Mouse (Mus musculus) heart, embryonic 12.5 days (tissue): ENCODE results near the gene Cacna1a. TPM values are rescaled to one million over a fixed set of nuclear protein-coding genes. Genes with fewer than 3 reads are reported as not detected.

Source experiments
- ATAC-seq: fragments of 200-750 bp; cut with Nextera tagmentation; 2 replicates; pipeline ENCODE4 v1.8.0; 2017; ENCODE audit warnings: moderate TSS enrichment, moderate library complexity; ENCODE audit not compliant: insufficient number of reproducible peaks, low FRiP score
- H3K27ac ChIP-seq: fragments of 300-500 bp; sonication (generic); 2 replicates; pipeline ENCODE4 v1.5.1; 2016; ENCODE audit warnings: mild to moderate bottlenecking, moderate library complexity; ENCODE audit not compliant: poor library complexity, severe bottlenecking
- H3K27me3 ChIP-seq: fragments of 300-500 bp; sonication (generic); replicated peaks from 2 replicates; pipeline ENCODE4 v1.6.1; 2016; ENCODE audit warnings: mild to moderate bottlenecking, moderate library complexity
- H3K36me3 ChIP-seq: fragments of 300-500 bp; sonication (generic); 2 replicates; pipeline ENCODE4 v1.6.1; 2016; ENCODE audit warnings: mild to moderate bottlenecking, moderate library complexity
- H3K4me1 ChIP-seq: fragments of 300-500 bp; sonication (generic); replicated peaks from 2 replicates; pipeline ENCODE4 v1.6.1; 2016; ENCODE audit warnings: mild to moderate bottlenecking
- H3K4me2 ChIP-seq: fragments of 300-500 bp; sonication (generic); 2 replicates; pipeline ENCODE4 v1.6.1; 2016; ENCODE audit warnings: mild to moderate bottlenecking, moderate library complexity
- H3K4me3 ChIP-seq: fragments of 300-500 bp; sonication (generic); 2 replicates; pipeline ENCODE4 v1.5.1; 2016; ENCODE audit warnings: mild to moderate bottlenecking
- H3K9ac ChIP-seq: fragments of 300-500 bp; sonication (generic); 2 replicates; pipeline ENCODE4 v1.6.1; 2016; ENCODE audit warnings: mild to moderate bottlenecking, moderate library complexity
- H3K9me3 ChIP-seq: fragments of 300-500 bp; sonication (generic); replicated peaks from 2 replicates; pipeline ENCODE4 v1.6.1; 2016; ENCODE audit warnings: mild to moderate bottlenecking, moderate library complexity
- WGBS: fragments of 180-500 bp; shearing (Covaris S2); methylation state at CpG from one replicate; pipeline ENCODE4 v1.1.7; 2016; 5-methylcytosine and 5-hydroxymethylcytosine counted together
- polyA plus RNA-seq: library from polyadenylated mRNA; unstranded; fragments of >200 nt; fragmentation: Nextera tagmentation; extraction: Ambion mirVana; gene quantifications from 2 replicates; pipeline ENCODE4 v1.2.1, GENCODE M21; 2016

Gene Cacna1a
- polyA plus RNA-seq, 1 experiment from 2014 or later: 9.2 TPM

GRCm38 (mm10) chr8:84413886-84414851, 25.9 kb downstream of the Cacna1a start:
- Histone ChIP-seq H3K4me1 (peaks cover 14% of the 10 kb centered on the region), H3K4me2 (peak overlapping the region; percentile 100), H3K4me3 (peak overlapping the region; percentile 72), H3K9ac (peak overlapping the region; percentile 71), H3K27me3 (peaks cover 78% of the 10 kb centered on the region), H3K27ac (no peak overlapping the region; the same call in 1 of the 2 replicates), H3K36me3 (no peaks in the 10 kb centered on the region), H3K9me3 (peaks cover 5% of the 10 kb centered on the region)
- 3% methylated on average over 64 of the region's 72 CpGs for WGBS
- ATAC-seq: no peak

- no peaks in the 10 kb centered on the region for H3K36me3 ChIP-seq
- H3K4me3 ChIP-seq: peak overlapping the region; percentile 72
- WGBS: under 1% methylated on average over 20 of the region's 20 CpGs
- no peak overlapping the region for H3K27ac ChIP-seq
- H3K27me3 ChIP-seq: peaks cover 79% of the 10 kb centered on the region
- peak overlapping the region; percentile 100 for H3K4me2 ChIP-seq
- no peak for ATAC-seq
- H3K9me3 ChIP-seq: peaks cover 5% of the 10 kb centered on the region
- H3K4me1 ChIP-seq: peaks cover 14% of the 10 kb centered on the region
- peak overlapping the region; percentile 71 for H3K9ac ChIP-seq
Measured at GRCm38 (mm10) chr8:84414918-84415317, 26.7 kb downstream of the Cacna1a start.

DNA sequence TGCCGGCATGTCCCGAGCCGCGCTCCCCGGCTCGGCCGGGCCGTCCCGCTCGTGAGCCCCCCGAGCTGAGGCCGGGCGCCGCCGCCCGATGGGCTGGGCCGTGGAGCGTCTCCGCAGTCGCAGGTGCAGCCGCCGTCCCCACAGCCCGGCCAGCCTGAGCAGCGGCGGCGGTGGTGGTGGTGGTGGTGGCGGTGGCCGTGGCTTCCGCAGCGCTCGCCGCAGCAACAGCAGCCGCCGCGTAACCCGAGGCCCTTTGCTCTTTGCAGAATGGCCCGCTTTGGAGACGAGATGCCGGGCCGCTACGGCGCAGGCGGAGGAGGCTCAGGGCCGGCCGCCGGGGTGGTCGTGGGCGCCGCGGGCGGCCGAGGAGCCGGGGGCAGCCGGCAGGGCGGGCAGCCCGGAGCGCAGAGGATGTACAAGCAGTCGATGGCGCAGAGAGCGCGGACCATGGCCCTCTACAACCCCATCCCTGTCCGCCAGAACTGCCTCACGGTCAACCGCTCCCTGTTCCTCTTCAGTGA, 27.2 kb downstream of the Cacna1a start:
- Histone ChIP-seq H3K4me2 (peak overlapping the region; percentile 100), H3K4me1 (peaks cover 14% of the 10 kb centered on the region), H3K36me3 (no peaks in the 10 kb centered on the region), H3K9me3 (peaks cover 5% of the 10 kb centered on the region), H3K27me3 (peaks cover 83% of the 10 kb centered on the region), H3K4me3 (peak overlapping the region; percentile 72), H3K27ac (no peak overlapping the region), H3K9ac (peak overlapping the region; percentile 68)
- WGBS: 0% methylated on average over 43 of the region's 64 CpGs
- ATAC-seq: peak; percentile 57; the same call in 1 of the 2 replicates

- Histone ChIP-seq H3K4me3 (peak overlapping the region; percentile 72), H3K27ac (no peak overlapping the region), H3K4me1 (peaks cover 14% of the 10 kb centered on the region), H3K36me3 (no peaks in the 10 kb centered on the region), H3K27me3 (peaks cover 78% of the 10 kb centered on the region), H3K4me2 (peak overlapping the region; percentile 100), H3K9ac (peak overlapping the region; percentile 23; the same call in 1 of the 2 replicates), H3K9me3 (peaks cover 5% of the 10 kb centered on the region)
- WGBS: 20% methylated on average over 14 of the region's 14 CpGs
- ATAC-seq: no peak
Measured at GRCm38 (mm10) chr8:84416041-84416440, 27.8 kb downstream of the Cacna1a start.

DNA sequence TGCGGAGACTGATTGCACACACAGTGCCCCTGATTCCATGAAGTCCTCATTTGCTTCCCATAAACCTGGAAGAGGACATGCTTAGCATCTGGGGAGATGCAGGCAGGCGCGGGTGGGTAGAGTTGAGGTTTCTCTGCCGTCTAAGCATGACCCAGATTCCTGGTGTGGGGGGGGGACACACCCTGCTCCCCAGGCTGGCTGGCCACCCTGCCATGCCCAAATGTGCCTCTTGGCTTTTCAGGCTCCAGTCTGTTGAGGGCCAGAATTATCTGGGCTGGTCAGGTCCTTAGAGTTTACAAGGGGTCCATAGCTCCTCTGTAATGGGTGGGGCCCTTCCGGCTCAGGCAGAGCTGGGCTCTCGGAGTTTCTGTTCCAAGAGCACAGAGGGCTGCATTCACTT, 28.7 kb downstream of the Cacna1a start:
- H3K4me3 ChIP-seq: no peak overlapping the region
- 76% methylated on average over 6 of the region's 6 CpGs for WGBS
- H3K27me3 ChIP-seq: peaks cover 70% of the 10 kb centered on the region
- no peak overlapping the region for H3K27ac ChIP-seq
- peaks cover 5% of the 10 kb centered on the region for H3K9me3 ChIP-seq
- no peak overlapping the region for H3K4me2 ChIP-seq
- peaks cover 14% of the 10 kb centered on the region for H3K4me1 ChIP-seq
- no peaks in the 10 kb centered on the region for H3K36me3 ChIP-seq
- ATAC-seq: no peak
- H3K9ac ChIP-seq: no peak overlapping the region

GRCm38 (mm10) chr8:84417840-84418239, 29.6 kb downstream of the Cacna1a start:
- H3K27ac ChIP-seq: no peak overlapping the region
- H3K9me3 ChIP-seq: peaks cover 5% of the 10 kb centered on the region
- WGBS: 48% methylated on average over 5 of the region's 5 CpGs
- H3K4me3 ChIP-seq: no peak overlapping the region
- no peaks in the 10 kb centered on the region for H3K36me3 ChIP-seq
- no peak for ATAC-seq
- no peak overlapping the region for H3K4me2 ChIP-seq
- peaks cover 60% of the 10 kb centered on the region for H3K27me3 ChIP-seq
- H3K9ac ChIP-seq: no peak overlapping the region
- peaks cover 14% of the 10 kb centered on the region for H3K4me1 ChIP-seq

DNA sequence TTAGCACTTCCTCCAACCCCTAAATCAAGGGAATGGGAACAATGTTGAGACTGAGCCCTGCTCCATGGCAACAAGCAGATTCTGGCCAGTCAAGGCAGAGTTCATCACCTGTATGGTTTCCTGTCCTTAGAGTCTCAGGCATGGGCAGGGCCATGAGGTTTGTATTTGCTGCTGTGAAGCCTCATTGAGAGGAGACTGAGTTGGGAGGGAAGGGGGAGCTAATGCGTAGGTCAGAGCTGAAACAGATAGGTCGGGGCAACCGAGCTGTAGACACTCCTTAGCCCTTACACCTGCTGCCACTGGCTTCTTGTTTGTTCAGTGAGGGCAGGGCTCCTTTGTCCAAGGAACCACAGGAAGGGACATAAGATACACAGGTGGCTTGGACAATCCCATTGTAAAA, 36.2 kb downstream of the Cacna1a start:
- no peaks in the 10 kb centered on the region for H3K4me1 ChIP-seq

GRCm38 (mm10) chr8:84426087-84426486, 37.8 kb downstream of the Cacna1a start:
- Histone ChIP-seq H3K4me3 (no peak overlapping the region), H3K4me1 (no peaks in the 10 kb centered on the region), H3K4me2 (no peak overlapping the region), H3K9me3 (no peaks in the 10 kb centered on the region), H3K27me3 (peaks cover 9% of the 10 kb centered on the region), H3K27ac (no peak overlapping the region), H3K36me3 (no peaks in the 10 kb centered on the region), H3K9ac (no peak overlapping the region)
- no peak for ATAC-seq
- 78% methylated on average over 7 of the region's 7 CpGs for WGBS

More for the DNA sequence above, 36.2 kb downstream of the Cacna1a start:
- no peaks in the 10 kb centered on the region for H3K36me3 ChIP-seq
- H3K4me3 ChIP-seq: no peak overlapping the region
- no peak overlapping the region for H3K27ac ChIP-seq
- no peak overlapping the region for H3K9ac ChIP-seq
- no peak overlapping the region for H3K4me2 ChIP-seq
- no peak for ATAC-seq
- no peaks in the 10 kb centered on the region for H3K9me3 ChIP-seq
- peaks cover 14% of the 10 kb centered on the region; the same call in 1 of the 2 replicates for H3K27me3 ChIP-seq
- 89% methylated on average over 3 of the region's 3 CpGs for WGBS

- H3K4me1 ChIP-seq: no peaks in the 10 kb centered on the region
- WGBS: 74% methylated on average over 8 of the region's 8 CpGs
- H3K4me2 ChIP-seq: no peak overlapping the region
- H3K36me3 ChIP-seq: no peaks in the 10 kb centered on the region
- no peak overlapping the region for H3K9ac ChIP-seq
- ATAC-seq: no peak
- H3K9me3 ChIP-seq: no peaks in the 10 kb centered on the region
- H3K27me3 ChIP-seq: peaks cover 9% of the 10 kb centered on the region
- no peak overlapping the region for H3K27ac ChIP-seq
- no peak overlapping the region for H3K4me3 ChIP-seq
Measured at GRCm38 (mm10) chr8:84426582-84426981, 38.3 kb downstream of the Cacna1a start.

- no peaks in the 10 kb centered on the region for H3K36me3 ChIP-seq
- H3K4me1 ChIP-seq: no peaks in the 10 kb centered on the region
- no peaks in the 10 kb centered on the region for H3K9me3 ChIP-seq
- no peak overlapping the region for H3K4me2 ChIP-seq
- 68% methylated on average over 5 of the region's 5 CpGs for WGBS
- H3K9ac ChIP-seq: no peak overlapping the region
- peaks cover 9% of the 10 kb centered on the region for H3K27me3 ChIP-seq
- H3K4me3 ChIP-seq: no peak overlapping the region
- H3K27ac ChIP-seq: no peak overlapping the region
- no peak for ATAC-seq
Measured at GRCm38 (mm10) chr8:84428034-84428433, 39.8 kb downstream of the Cacna1a start.

GRCm38 (mm10) chr8:84429014-84429413, 40.8 kb downstream of the Cacna1a start:
- Histone ChIP-seq H3K9ac (no peak overlapping the region), H3K9me3 (no peaks in the 10 kb centered on the region), H3K4me1 (no peaks in the 10 kb centered on the region), H3K4me2 (no peak overlapping the region), H3K27me3 (peaks cover 9% of the 10 kb centered on the region), H3K27ac (no peak overlapping the region), H3K4me3 (no peak overlapping the region), H3K36me3 (no peaks in the 10 kb centered on the region)
- no peak for ATAC-seq
- WGBS: 37% methylated on average over 4 of the region's 4 CpGs
